Mouse (Mus musculus) CH12.LX (cell line): ENCODE measurements at regions not wholly inside any gene's neighbourhood (a gene's known extent, or its start where the extent isn't known, plus 50 kb on each side); places are given as distances from the start of the nearest gene placed in this dataset.

Experiments
- DNase-seq: peaks from one replicate; pipeline ENCODE4 v3.0.0-alpha.2; 2013; ENCODE audit errors: extremely low read depth
- H3K27ac ChIP-seq: 2 replicates; pipeline ENCODE4 v1.5.1; 2012; ENCODE audit warnings: low read depth, mild to moderate bottlenecking, control low read depth, moderate library complexity; ENCODE audit not compliant: insufficient read depth
- H3K27me3 ChIP-seq: replicated peaks from 2 replicates; pipeline ENCODE3; 2012; ENCODE audit warnings: inconsistent platforms
- H3K36me3 ChIP-seq, 2 experiments: replicated peaks in 1 of 2; 2 replicates each; pipeline versions ENCODE3 to v1.6.1; 2012; ENCODE audit warnings: inconsistent platforms in 1 of 2, low read length in 1 of 2, mild to moderate bottlenecking in 1 of 2, mixed read lengths in 1 of 2, moderate library complexity in 1 of 2; ENCODE audit not compliant: control insufficient read depth in 1 of 2, insufficient read depth in 1 of 2
- H3K4me1 ChIP-seq, 2 experiments: 2 replicates each; pipeline ENCODE4 v1.6.1; 2012; ENCODE audit warnings: inconsistent platforms in 1 of 2, moderate library complexity in 1 of 2; ENCODE audit not compliant: insufficient read depth in 2 of 2, control insufficient read depth in 1 of 2
- H3K4me2 ChIP-seq: 2 replicates; pipeline ENCODE4 v1.6.1; 2012; ENCODE audit warnings: low read depth, mild to moderate bottlenecking, control low read depth; ENCODE audit not compliant: poor library complexity, insufficient read depth, severe bottlenecking
- H3K4me3 ChIP-seq, 3 experiments: fragments of 150-350 bp in 1 of 3; sonication (generic) in 1 of 3; replicated peaks in 1 of 3; 2 replicates each; pipeline versions ENCODE3 to v1.5.1; 2011 to 2012; ENCODE audit warnings: low read depth in 2 of 3, low read length in 2 of 3, mild to moderate bottlenecking in 2 of 3, moderate library complexity in 2 of 3, control low read depth in 1 of 3, improper control_type of control experiment in 1 of 3, inconsistent platforms in 1 of 3, mixed read lengths in 1 of 3; ENCODE audit not compliant: poor library complexity in 1 of 3
- H3K79me2 ChIP-seq: replicated peaks from 2 replicates; pipeline ENCODE4 v1.6.1; 2012; ENCODE audit warnings: mild to moderate bottlenecking, moderate library complexity; ENCODE audit not compliant: control insufficient read depth, poor library complexity, insufficient read depth, severe bottlenecking; ENCODE audit errors: extremely low read depth
- H3K9ac ChIP-seq: 2 replicates; pipeline ENCODE4 v1.6.1; 2012; ENCODE audit warnings: low read depth, mild to moderate bottlenecking, control low read depth, moderate library complexity; ENCODE audit not compliant: insufficient read depth
- H3K9me3 ChIP-seq: replicated peaks from 2 replicates; pipeline ENCODE3; 2012; ENCODE audit warnings: low read length, inconsistent platforms, mixed read lengths
- E2F4 ChIP-seq: IDR thresholded peaks from 2 replicates; pipeline ENCODE4 v1.6.1; 2011; ENCODE audit warnings: low read depth, low read length, improper control_type of control experiment; ENCODE audit not compliant: insufficient replicate concordance
- EP300 ChIP-seq: IDR thresholded peaks from 2 replicates; pipeline ENCODE4 v1.6.1; 2011; ENCODE audit warnings: low read length, improper control_type of control experiment
- GABPA ChIP-seq: IDR thresholded peaks from 2 replicates; pipeline ENCODE4 v1.6.1; 2012; ENCODE audit warnings: low read depth, low read length, improper control_type of control experiment, inconsistent platforms; ENCODE audit not compliant: insufficient replicate concordance
- HCFC1 ChIP-seq: IDR thresholded peaks from 2 replicates; pipeline ENCODE4 v1.6.1; 2012; ENCODE audit warnings: low read depth, mild to moderate bottlenecking, inconsistent platforms, low read length, improper control_type of control experiment
- JUN ChIP-seq: IDR thresholded peaks from 2 replicates; pipeline ENCODE4 v1.6.1; 2011; ENCODE audit warnings: low read depth, mild to moderate bottlenecking, low read length, improper control_type of control experiment, moderate library complexity; ENCODE audit not compliant: insufficient read depth
- JUND ChIP-seq: conservative IDR thresholded peaks from 2 replicates; pipeline ENCODE4 v1.6.1; 2011; ENCODE audit warnings: low read depth, low read length, improper control_type of control experiment
- MAFK ChIP-seq: IDR thresholded peaks from 2 replicates; pipeline ENCODE4 v1.6.1; 2011; ENCODE audit warnings: low read length, improper control_type of control experiment; ENCODE audit not compliant: insufficient replicate concordance
- MAZ ChIP-seq: IDR thresholded peaks from 2 replicates; pipeline ENCODE4 v1.6.1; 2012; ENCODE audit warnings: low read depth, mild to moderate bottlenecking, inconsistent platforms, low read length, improper control_type of control experiment, moderate library complexity
- MXI1 ChIP-seq: IDR thresholded peaks from 2 replicates; pipeline ENCODE4 v1.6.1; 2011; ENCODE audit warnings: mild to moderate bottlenecking, low read depth, low read length, improper control_type of control experiment
- MYC ChIP-seq: IDR thresholded peaks from 2 replicates; pipeline ENCODE4 v1.6.1; 2011; ENCODE audit warnings: low read depth, mild to moderate bottlenecking, improper control_type of control experiment, low read length
- NRF1 ChIP-seq: IDR thresholded peaks from 2 replicates; pipeline ENCODE4 v1.6.1; 2014; ENCODE audit warnings: low read depth, mild to moderate bottlenecking, inconsistent platforms, low read length, improper control_type of control experiment, moderate library complexity
- PAX5 ChIP-seq: IDR thresholded peaks from 2 replicates; pipeline ENCODE4 v1.6.1; 2012; ENCODE audit warnings: low read length, inconsistent platforms, mixed read lengths
- POLR2A ChIP-seq: IDR thresholded peaks from 2 replicates; pipeline ENCODE4 v1.6.1; 2011; ENCODE audit warnings: low read depth, mild to moderate bottlenecking, improper control_type of control experiment, low read length
- POLR2AphosphoS2 ChIP-seq: IDR thresholded peaks from 2 replicates; pipeline ENCODE4 v1.6.1; 2011; ENCODE audit warnings: low read depth, low read length, improper control_type of control experiment
- TCF12 ChIP-seq: IDR thresholded peaks from 2 replicates; pipeline ENCODE4 v1.6.1; 2014; ENCODE audit warnings: low read depth, mild to moderate bottlenecking, inconsistent platforms, low read length, improper control_type of control experiment
- USF1 ChIP-seq: IDR thresholded peaks from 2 replicates; pipeline ENCODE4 v1.6.1; 2014; ENCODE audit warnings: low read depth, mild to moderate bottlenecking, inconsistent platforms, low read length, improper control_type of control experiment
- ZMIZ1 ChIP-seq: IDR thresholded peaks from 2 replicates; pipeline ENCODE4 v1.6.1; 2012; ENCODE audit warnings: low read depth, mild to moderate bottlenecking, inconsistent platforms, low read length, improper control_type of control experiment
- dilution Hi-C: fragments of 300-500 bp; cut with MboI; formaldehyde crosslinking; loops from 2 replicates; pipeline ENCODE4 v1.14.3; 2020; ENCODE audit warnings: low sequenced_read_pairs; ENCODE audit not compliant: extremely low pct_unique_long_range_greater_than_20kb, extremely low pct_ligation_motif_present
- in situ Hi-C: fragments of 300-500 bp; cut with MboI; formaldehyde crosslinking; loops from 3 replicates; pipeline ENCODE4 v1.14.3; 2019; ENCODE audit warnings: low sequenced_read_pairs, low pct_ligation_motif_present, low pct_unique_long_range_greater_than_20kb, mixed read lengths

DNA sequence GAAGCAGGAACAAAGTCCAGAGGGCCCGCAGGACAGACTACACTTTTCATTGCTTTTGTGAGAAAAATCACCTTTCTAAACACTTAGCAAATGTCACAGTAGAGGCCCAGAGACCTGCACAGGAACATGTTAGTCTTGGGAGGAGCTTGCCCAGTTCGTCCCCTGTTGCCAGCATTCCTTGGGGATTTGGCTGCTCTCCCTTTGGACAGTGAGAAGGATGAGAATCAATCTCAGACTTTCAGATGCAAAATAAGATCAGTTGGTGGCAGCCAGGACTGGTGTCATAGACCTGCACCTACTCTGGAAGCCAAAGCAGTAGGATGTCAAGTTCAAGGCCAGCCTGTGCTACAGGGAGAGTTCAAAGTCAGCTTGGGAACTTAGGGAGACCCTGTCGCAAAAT, 80.7 kb upstream of the Tpm1 start:
- H3K36me3 ChIP-seq, result no peaks in the 10 kb centered on the region
- DNase-seq, result no peak
- no peak overlapping the region for H3K27ac ChIP-seq
- no peaks in the 10 kb centered on the region for H3K27me3 ChIP-seq
- H3K4me1 ChIP-seq, result peaks cover 0 to 18% of the 10 kb centered on the region in 2 experiments; a peak in 3 of 4 replicates
- no peak overlapping the region for H3K4me2 ChIP-seq
- H3K9me3 ChIP-seq, result no peaks in the 10 kb centered on the region
- H3K9ac ChIP-seq, result no peak overlapping the region
- no peak overlapping the region for H3K4me3 ChIP-seq
- H3K79me2 ChIP-seq, result no peaks in the 10 kb centered on the region
- TF ChIP-seq JUN (no peak), JUND (no peak), E2F4 (no peak), EP300 (no peak), POLR2A (no peak), PAX5 (no peak), POLR2AphosphoS2 (no peak), HCFC1 (no peak), MYC (no peak), GABPA (no peak), TCF12 (no peak), NRF1 (no peak)
- dilution Hi-C loops (no loop called here), in situ Hi-C loops (loop anchor here (10.0 kb wide), 1 partner anchor 85 kb away; the partner anchor contains the start of gene Tpm1)

DNA sequence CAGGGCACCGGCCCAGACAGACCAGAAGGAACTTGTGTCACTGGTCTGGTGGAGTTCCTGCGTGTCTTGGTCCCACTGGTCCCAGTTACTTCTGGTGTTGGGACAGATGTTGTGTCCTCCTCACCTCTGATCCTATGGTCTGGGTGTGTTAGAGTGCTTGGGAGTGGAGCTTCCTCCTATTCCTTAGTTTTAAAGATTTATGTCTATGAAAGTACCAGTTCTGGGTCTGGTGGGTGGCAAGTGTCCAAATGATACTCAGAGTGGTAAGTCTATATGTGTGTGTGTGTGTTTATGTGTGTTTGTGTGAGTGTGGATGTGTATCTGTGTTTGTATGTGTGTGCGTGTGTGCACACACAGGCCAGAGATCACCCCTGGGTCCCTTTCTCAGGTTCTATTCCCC, 79.9 kb upstream of the Tpm1 start:
- in situ Hi-C loops, result no loop called here
- DNase-seq, result no peak
- Histone ChIP-seq H3K4me3 (no peak overlapping the region), H3K27me3 (no peaks in the 10 kb centered on the region), H3K4me2 (no peak overlapping the region), H3K36me3 (no peaks in the 10 kb centered on the region), H3K4me1 (peaks cover 0 to 13% of the 10 kb centered on the region in 2 experiments; a peak in 3 of 4 replicates), H3K27ac (no peak overlapping the region), H3K9me3 (no peaks in the 10 kb centered on the region), H3K9ac (no peak overlapping the region), H3K79me2 (no peaks in the 10 kb centered on the region)
- dilution Hi-C loops, result no loop called here
- TF ChIP-seq MAFK (no peak), MXI1 (no peak), USF1 (no peak), E2F4 (no peak), MAZ (no peak), GABPA (no peak), ZMIZ1 (no peak), PAX5 (no peak)
